Mouse (Mus musculus): Measurements from ENCODE around the gene Susd2. TPM values are rescaled to one million over a fixed set of nuclear protein-coding genes. Genes with fewer than 3 reads are reported as not detected.

Gene Susd2
- polyA plus RNA-seq, 1 experiment from 2014 or later = 0.99 TPM

DNA sequence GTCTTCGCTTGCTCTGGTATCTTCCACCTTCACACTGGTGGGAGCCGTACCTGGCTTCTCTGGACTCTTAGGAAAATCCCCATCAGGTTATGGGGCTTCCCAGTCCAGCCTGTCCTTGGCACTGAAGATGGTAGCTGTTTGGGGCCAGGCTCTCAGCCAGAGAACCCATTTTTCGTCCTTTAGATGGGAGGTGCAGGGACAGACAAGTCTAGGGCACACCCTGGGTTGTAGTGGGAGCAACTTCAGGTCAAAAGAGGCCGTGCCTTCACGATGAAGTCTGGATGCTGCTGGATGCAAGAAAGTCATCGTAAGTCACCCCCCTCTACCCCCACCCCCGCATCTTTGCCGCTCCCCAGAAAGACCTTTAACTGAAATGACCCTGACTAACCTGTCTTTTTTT, 9.2 kb downstream of the Susd2 start:
- Histone ChIP-seq H3K4me1 (peaks cover 18% of the 10 kb centered on the region; the same call in 1 of the 2 replicates), H3K36me3 (replicated peaks) (no peaks in the 10 kb centered on the region), H3K4me3 (no peak overlapping the region), H3K9me3 (no peaks in the 10 kb centered on the region), H3K27me3 (ENCODE audit: poor library complexity, severe bottlenecking) (no peaks in the 10 kb centered on the region), H3K27ac (no peak overlapping the region)
- no peak for DNase-seq (ENCODE audit: extremely low spot score, low spot score)
- WGBS = 91% methylated on average over 8 of the region's 8 CpGs

DNA sequence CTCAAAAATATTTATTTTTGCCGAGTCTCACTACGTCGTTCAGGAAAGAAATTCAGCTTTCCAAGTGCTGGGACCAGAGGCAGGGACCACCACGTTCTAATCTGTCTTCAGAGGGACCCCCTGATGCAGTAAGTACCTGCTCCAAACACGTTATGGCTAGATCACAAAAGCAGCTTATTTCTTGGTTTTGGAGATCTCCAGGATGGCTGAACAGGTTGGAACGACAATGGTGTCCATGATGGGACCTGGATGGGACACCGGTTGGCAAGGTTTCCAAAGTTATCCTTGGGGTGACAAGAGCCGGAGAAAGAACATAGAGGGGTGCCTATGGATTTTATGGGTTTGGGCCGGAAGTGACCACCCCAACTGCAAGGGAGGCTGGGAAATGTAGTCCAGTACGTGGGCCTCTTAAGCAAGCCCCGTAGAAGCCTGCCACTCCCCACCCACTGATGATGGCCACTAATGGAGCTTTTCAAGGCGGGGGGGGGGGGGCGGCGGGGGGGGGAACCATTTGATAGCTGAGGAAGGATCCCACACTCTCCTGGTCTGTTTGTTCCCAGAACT, 10.2 kb downstream of the Susd2 start:
- no peaks in the 10 kb centered on the region for H3K36me3 ChIP-seq (replicated peaks)
- 81% methylated on average over 12 of the region's 14 CpGs for WGBS

GRCm38 (mm10) chr10:75633048-75633447, 10.8 kb downstream of the Susd2 start:
- WGBS = 90% methylated on average over 5 of the region's 5 CpGs
- Histone ChIP-seq H3K27ac (no peak overlapping the region), H3K4me3 (no peak overlapping the region), H3K9me3 (no peaks in the 10 kb centered on the region), H3K36me3 (replicated peaks) (no peaks in the 10 kb centered on the region), H3K4me1 (peaks cover 18% of the 10 kb centered on the region; the same call in 1 of the 2 replicates), H3K27me3 (ENCODE audit: poor library complexity, severe bottlenecking) (no peaks in the 10 kb centered on the region)
- no peak for DNase-seq (ENCODE audit: extremely low spot score, low spot score)

More for the DNA sequence above, 10.2 kb downstream of the Susd2 start:
- Histone ChIP-seq H3K27me3 (ENCODE audit: poor library complexity, severe bottlenecking) (no peaks in the 10 kb centered on the region), H3K4me1 (peaks cover 18% of the 10 kb centered on the region; the same call in 1 of the 2 replicates), H3K27ac (no peak overlapping the region), H3K4me3 (no peak overlapping the region), H3K9me3 (no peaks in the 10 kb centered on the region)
- DNase-seq (ENCODE audit: extremely low spot score, low spot score) = no peak

DNA sequence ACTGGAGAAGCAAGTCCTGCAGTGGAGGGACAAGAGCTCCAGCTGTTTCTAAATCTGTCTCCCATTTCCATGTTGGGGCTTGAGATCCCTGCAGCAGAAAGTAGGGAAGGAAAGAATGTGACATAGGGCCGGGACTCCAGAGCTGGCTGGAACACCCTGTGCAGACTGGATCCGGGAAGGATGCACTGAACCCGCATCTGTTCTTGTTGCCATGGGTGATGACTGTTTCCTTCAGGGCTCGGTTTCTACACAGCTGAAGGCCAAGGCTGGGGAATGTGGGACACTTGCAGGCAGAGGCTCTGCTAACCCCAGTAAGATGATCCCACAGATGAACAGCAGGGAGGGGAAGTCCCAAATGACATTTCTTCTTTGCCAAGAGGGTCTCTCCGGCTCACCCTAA, 11.2 kb downstream of the Susd2 start:
- Histone ChIP-seq H3K27me3 (ENCODE audit: poor library complexity, severe bottlenecking) (no peaks in the 10 kb centered on the region), H3K4me1 (peaks cover 18% of the 10 kb centered on the region; the same call in 1 of the 2 replicates), H3K36me3 (replicated peaks) (no peaks in the 10 kb centered on the region), H3K27ac (no peak overlapping the region), H3K4me3 (no peak overlapping the region), H3K9me3 (no peaks in the 10 kb centered on the region)
- DNase-seq (ENCODE audit: extremely low spot score, low spot score) = no peak
- WGBS = 63% methylated on average over 5 of the region's 5 CpGs

DNA sequence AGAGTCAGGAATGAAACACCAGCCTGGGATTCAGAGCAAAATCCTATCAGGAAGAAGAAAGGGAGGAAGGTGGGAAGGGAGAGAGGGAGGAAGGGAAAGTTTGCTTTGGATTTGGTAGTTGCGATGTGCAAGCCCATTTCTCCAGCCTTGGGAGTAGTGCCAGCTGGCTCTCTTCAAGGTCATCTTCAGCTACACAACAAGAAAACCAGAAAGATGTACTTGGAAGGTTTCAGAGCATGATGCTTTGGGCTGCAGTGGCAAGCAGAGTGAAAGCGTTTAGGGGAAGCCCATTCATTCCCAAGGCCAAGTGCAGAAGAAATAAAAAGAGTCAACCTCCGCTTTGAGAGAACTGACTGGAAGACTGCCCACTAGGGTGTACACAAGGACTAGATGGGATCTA, 16.3 kb downstream of the Susd2 start:
- 87% methylated on average over 3 of the region's 3 CpGs for WGBS

DNA sequence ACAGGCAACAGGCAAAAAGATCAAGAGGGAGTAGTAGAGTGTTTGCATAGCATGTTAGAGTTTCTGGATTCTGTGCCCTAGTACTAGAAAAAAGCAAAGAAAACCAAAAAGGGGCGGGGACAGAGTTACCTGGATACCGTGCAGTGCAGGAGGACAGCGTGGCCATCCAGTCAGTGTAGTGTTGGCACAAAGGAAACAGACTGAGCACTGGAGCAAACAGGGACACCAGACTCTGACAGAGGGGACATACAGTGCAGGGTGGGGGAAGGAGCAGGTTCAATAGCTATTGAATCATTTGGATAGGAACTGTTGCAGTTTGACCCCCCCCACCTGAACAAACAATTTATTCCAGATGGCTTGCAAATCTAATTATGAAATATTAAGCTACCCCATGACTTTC, 16.8 kb downstream of the Susd2 start:
- Histone ChIP-seq H3K36me3 (replicated peaks) (no peaks in the 10 kb centered on the region), H3K9me3 (no peaks in the 10 kb centered on the region), H3K27me3 (ENCODE audit: poor library complexity, severe bottlenecking) (no peaks in the 10 kb centered on the region), H3K27ac (no peak overlapping the region), H3K4me3 (no peak overlapping the region), H3K4me1 (peaks cover 7% of the 10 kb centered on the region; the same call in 1 of the 2 replicates)
- WGBS = 71% methylated on average over 3 of the region's 3 CpGs
- DNase-seq (ENCODE audit: extremely low spot score, low spot score) = no peak

More for the DNA sequence above, 16.3 kb downstream of the Susd2 start:
- H3K27ac ChIP-seq = no peak overlapping the region
- H3K4me3 ChIP-seq = no peak overlapping the region
- H3K36me3 ChIP-seq (replicated peaks) = no peaks in the 10 kb centered on the region
- no peaks in the 10 kb centered on the region for H3K9me3 ChIP-seq
- no peaks in the 10 kb centered on the region for H3K27me3 ChIP-seq (ENCODE audit: poor library complexity, severe bottlenecking)
- DNase-seq (ENCODE audit: extremely low spot score, low spot score) = no peak
- H3K4me1 ChIP-seq = peaks cover 11% of the 10 kb centered on the region; the same call in 1 of the 2 replicates

DNA sequence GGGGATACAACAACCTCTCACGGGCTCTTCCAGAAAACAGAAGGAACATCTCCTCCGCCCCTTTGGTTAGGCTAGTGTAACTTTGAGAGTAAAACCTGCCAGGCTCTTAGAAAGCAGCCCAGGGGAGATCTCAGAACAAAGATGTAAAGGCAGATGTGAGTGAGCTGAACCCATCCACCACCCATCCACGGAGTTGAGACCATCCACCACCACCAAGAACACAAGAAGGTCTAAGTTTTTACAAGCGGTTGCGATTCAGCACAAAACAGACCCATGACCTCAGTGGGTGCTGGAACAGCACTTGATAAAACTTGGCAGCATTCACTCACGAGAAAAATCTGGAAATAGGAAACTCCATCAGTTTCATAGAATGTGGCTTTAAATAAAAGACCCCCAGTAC, 17.9 kb downstream of the Susd2 start:
- H3K4me1 ChIP-seq = 0 out of 2 replicates have a peak, but pooled peaks cover 3% of the 10 kb centered on the region
- H3K9me3 ChIP-seq = no peaks in the 10 kb centered on the region
- WGBS = 76% methylated on average over 6 of the region's 6 CpGs
- no peak overlapping the region for H3K27ac ChIP-seq
- H3K4me3 ChIP-seq = no peak overlapping the region
- DNase-seq (ENCODE audit: extremely low spot score, low spot score) = no peak
- no peaks in the 10 kb centered on the region for H3K27me3 ChIP-seq (ENCODE audit: poor library complexity, severe bottlenecking)
- H3K36me3 ChIP-seq (replicated peaks) = no peaks in the 10 kb centered on the region

DNA sequence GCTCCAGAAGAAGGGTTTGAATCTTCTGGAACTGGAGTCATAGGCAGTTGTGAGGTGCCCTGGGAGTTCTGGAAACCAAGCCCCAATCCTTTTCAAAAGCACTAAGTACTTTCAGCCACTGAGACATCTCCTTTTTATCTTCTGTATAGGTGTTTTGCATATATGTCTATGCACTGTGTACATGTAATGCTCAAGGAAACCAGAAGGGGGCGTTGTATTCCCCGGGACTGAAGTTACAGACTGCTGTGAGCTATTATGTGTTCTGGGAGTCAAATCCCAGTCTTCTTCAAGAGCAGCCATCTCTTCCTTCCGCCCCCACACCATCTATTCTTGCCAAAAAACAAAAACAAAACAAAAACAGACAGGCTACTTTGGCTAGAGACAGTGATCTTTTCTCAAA, 23.0 kb downstream of the Susd2 start:
- WGBS = 58% methylated on average over 3 of the region's 3 CpGs
- DNase-seq (ENCODE audit: extremely low spot score, low spot score) = no peak
- Histone ChIP-seq H3K27ac (no peak overlapping the region), H3K9me3 (no peaks in the 10 kb centered on the region), H3K27me3 (ENCODE audit: poor library complexity, severe bottlenecking) (no peaks in the 10 kb centered on the region), H3K36me3 (replicated peaks) (no peaks in the 10 kb centered on the region), H3K4me1 (no peaks in the 10 kb centered on the region), H3K4me3 (no peak overlapping the region)

GRCm38 (mm10) chr10:75616044-75616443, 27.8 kb downstream of the Susd2 start:
- Histone ChIP-seq H3K36me3 (replicated peaks) (no peaks in the 10 kb centered on the region), H3K4me3 (no peak overlapping the region), H3K27ac (no peak overlapping the region), H3K27me3 (ENCODE audit: poor library complexity, severe bottlenecking) (no peaks in the 10 kb centered on the region), H3K9me3 (no peaks in the 10 kb centered on the region), H3K4me1 (no peaks in the 10 kb centered on the region)
- 92% methylated on average over 4 of the region's 4 CpGs for WGBS
- DNase-seq (ENCODE audit: extremely low spot score, low spot score) = no peak

DNA sequence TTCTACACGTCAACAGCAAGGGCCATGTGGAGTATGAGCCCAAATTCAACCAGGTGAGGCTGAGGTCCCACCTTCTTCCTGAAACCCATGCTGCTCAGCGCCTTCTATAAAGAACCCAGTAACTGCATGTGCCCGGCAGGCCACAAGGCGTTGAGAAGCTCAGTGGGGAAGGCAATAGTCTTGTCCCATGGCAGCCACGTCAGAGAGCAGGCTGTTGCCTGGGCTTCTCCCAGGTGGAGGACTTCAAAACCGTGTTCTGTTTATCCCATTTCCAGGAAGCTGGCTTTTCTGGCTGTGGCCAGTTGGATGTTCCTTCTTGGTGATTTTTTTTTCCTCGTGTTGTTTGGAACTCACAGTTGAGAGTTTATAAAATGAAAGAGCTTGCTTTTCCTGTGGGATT, 33.3 kb downstream of the Susd2 start:
- no peak for DNase-seq (ENCODE audit: extremely low spot score, low spot score)
- WGBS = 65% methylated on average over 7 of the region's 7 CpGs
- H3K9me3 ChIP-seq = no peaks in the 10 kb centered on the region
- H3K4me3 ChIP-seq = no peak overlapping the region
- H3K27ac ChIP-seq = no peak overlapping the region
- H3K36me3 ChIP-seq (replicated peaks) = no peaks in the 10 kb centered on the region
- H3K27me3 ChIP-seq (ENCODE audit: poor library complexity, severe bottlenecking) = no peaks in the 10 kb centered on the region
- H3K4me1 ChIP-seq = no peaks in the 10 kb centered on the region

DNA sequence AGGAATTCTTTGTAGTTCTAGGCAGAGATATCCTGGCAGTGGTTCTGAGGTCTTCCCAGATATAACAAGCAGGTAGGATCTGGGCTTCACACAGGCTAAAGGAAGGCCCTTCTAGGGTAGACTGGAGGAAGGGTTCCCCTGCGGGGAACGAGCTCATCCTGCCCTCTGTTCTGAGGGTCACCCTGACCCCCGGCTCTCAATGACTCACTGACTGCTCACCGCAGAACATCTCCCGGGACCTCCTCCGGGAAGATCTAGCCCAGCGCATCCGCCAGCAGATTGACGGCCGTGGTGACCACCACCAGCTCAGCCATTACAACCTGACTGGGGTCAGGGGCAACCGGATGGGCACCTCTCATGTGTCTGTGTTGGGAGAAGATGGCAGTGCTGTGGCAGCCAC, 34.8 kb downstream of the Susd2 start:
- Histone ChIP-seq H3K4me3 (no peak overlapping the region), H3K9me3 (no peaks in the 10 kb centered on the region), H3K4me1 (no peaks in the 10 kb centered on the region), H3K27me3 (ENCODE audit: poor library complexity, severe bottlenecking) (no peaks in the 10 kb centered on the region), H3K27ac (no peak overlapping the region), H3K36me3 (replicated peaks) (no peaks in the 10 kb centered on the region)
- DNase-seq (ENCODE audit: extremely low spot score, low spot score) = no peak
- 91% methylated on average over 11 of the region's 11 CpGs for WGBS

GRCm38 (mm10) chr10:75607253-75607652, 36.6 kb downstream of the Susd2 start:
- H3K27ac ChIP-seq = no peak overlapping the region
- H3K27me3 ChIP-seq (ENCODE audit: poor library complexity, severe bottlenecking) = no peaks in the 10 kb centered on the region
- no peak overlapping the region for H3K4me3 ChIP-seq
- H3K9me3 ChIP-seq = no peaks in the 10 kb centered on the region
- DNase-seq (ENCODE audit: extremely low spot score, low spot score) = no peak
- no peaks in the 10 kb centered on the region for H3K4me1 ChIP-seq
- WGBS = 92% methylated on average over 4 of the region's 4 CpGs
- no peaks in the 10 kb centered on the region for H3K36me3 ChIP-seq (replicated peaks)

DNA sequence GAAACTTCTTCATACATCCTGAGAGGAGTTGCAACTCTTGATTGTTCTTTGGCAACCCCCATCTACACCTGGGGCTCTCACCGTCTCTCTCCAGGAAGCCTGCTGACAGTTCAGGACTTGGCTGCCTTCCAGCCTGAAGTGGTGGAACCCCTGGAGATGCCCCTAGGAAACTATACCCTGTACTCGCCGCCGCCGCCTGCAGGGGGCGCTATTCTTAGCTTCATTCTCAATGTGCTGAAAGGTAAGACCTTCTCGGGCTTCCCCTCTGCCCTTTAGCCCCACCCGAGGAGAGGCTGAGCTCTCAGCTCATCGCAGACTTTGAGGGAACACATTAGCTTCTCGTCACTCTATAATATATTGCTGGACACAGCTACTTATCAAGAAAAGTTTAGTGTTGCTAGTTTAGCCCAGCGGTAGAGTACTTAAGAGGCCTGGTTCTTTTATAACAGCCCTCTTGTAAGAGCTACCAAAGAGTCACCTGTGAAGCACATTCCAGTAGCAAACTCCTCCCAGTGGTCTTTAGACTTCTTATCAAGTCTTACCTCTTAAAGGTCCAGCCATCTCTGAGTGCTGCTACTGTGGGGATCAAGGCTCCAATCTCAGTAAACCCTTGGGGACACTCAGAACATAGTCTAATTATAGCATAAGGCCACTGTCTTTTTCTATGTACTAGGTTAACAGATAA, 38.5 kb downstream of the Susd2 start:
- Histone ChIP-seq H3K27ac (no peak overlapping the region), H3K9me3 (no peaks in the 10 kb centered on the region), H3K27me3 (ENCODE audit: poor library complexity, severe bottlenecking) (no peaks in the 10 kb centered on the region), H3K36me3 (replicated peaks) (no peaks in the 10 kb centered on the region), H3K4me3 (no peak overlapping the region), H3K4me1 (no peaks in the 10 kb centered on the region)
- 42% methylated on average over 11 of the region's 11 CpGs for WGBS
- DNase-seq (ENCODE audit: extremely low spot score, low spot score) = no peak
